Mouse (Mus musculus) MEL (cell line): ENCODE measurements around the gene Pam16. TPM values are rescaled to one million over a fixed set of nuclear protein-coding genes. Genes with fewer than 3 reads are reported as not detected.

Experiments used
- DNase-seq: peaks from one replicate; pipeline ENCODE4 v3.0.0; 2011; ENCODE audit warnings: low read depth, low spot score
- H3K27ac ChIP-seq: 2 replicates; pipeline ENCODE4 v1.5.1; 2012; ENCODE audit warnings: low read depth, mild to moderate bottlenecking, control low read depth, low read length, moderate library complexity; ENCODE audit not compliant: control insufficient read depth
- H3K27me3 ChIP-seq, 2 experiments: fragments of 150-350 bp in 1 of 2; sonication (generic) in 1 of 2; 2 replicates each; pipeline ENCODE4 v1.6.1; 2012; ENCODE audit warnings: low read length in 2 of 2, mild to moderate bottlenecking in 2 of 2, improper control_type of control experiment in 1 of 2, moderate library complexity in 1 of 2; ENCODE audit not compliant: insufficient read depth in 2 of 2, control insufficient read depth in 1 of 2
- H3K36me3 ChIP-seq, 2 experiments: 2 replicates each; pipeline ENCODE4 v1.6.1; 2012 to 2014; ENCODE audit warnings: low read length in 2 of 2, improper control_type of control experiment in 1 of 2, inconsistent platforms in 1 of 2, mild to moderate bottlenecking in 1 of 2; ENCODE audit not compliant: insufficient read depth in 2 of 2, control insufficient read depth in 1 of 2
- H3K4me1 ChIP-seq, 2 experiments: fragments of 150-350 bp in 1 of 2; sonication (generic) in 1 of 2; 2 replicates each; pipeline ENCODE4 v1.6.1; 2012; ENCODE audit warnings: low read length in 2 of 2, improper control_type of control experiment in 1 of 2, mild to moderate bottlenecking in 1 of 2; ENCODE audit not compliant: insufficient read depth in 2 of 2, control insufficient read depth in 1 of 2
- H3K4me3 ChIP-seq, 2 experiments: fragments of 150-350 bp in 1 of 2; sonication (generic) in 1 of 2; 2 replicates each; pipeline ENCODE4 v1.5.1; 2012; ENCODE audit warnings: low read depth in 2 of 2, low read length in 2 of 2, mild to moderate bottlenecking in 2 of 2, moderate library complexity in 2 of 2, control low read depth in 1 of 2, improper control_type of control experiment in 1 of 2; ENCODE audit not compliant: control insufficient read depth in 1 of 2, insufficient read depth in 1 of 2
- H3K79me2 ChIP-seq: 2 replicates; pipeline ENCODE4 v1.6.1; 2012; ENCODE audit warnings: mild to moderate bottlenecking, low read length, moderate library complexity; ENCODE audit not compliant: control insufficient read depth, poor library complexity, insufficient read depth
- H3K9ac ChIP-seq: 2 replicates; pipeline ENCODE4 v1.6.1; 2012; ENCODE audit warnings: low read depth, mild to moderate bottlenecking, control low read depth, low read length, moderate library complexity; ENCODE audit not compliant: control insufficient read depth, poor library complexity, severe bottlenecking
- H3K9me3 ChIP-seq: fragments of 150-350 bp; sonication (generic); replicated peaks from 2 replicates; pipeline ENCODE4 v1.6.1; 2012; ENCODE audit warnings: mild to moderate bottlenecking, low read length, improper control_type of control experiment, moderate library complexity; ENCODE audit not compliant: insufficient read depth
- BHLHE40 ChIP-seq: IDR thresholded peaks from 2 replicates; pipeline ENCODE4 v1.6.1; 2012; ENCODE audit warnings: low read depth, mild to moderate bottlenecking, inconsistent platforms, low read length, improper control_type of control experiment, borderline replicate concordance
- CHD1 ChIP-seq: IDR thresholded peaks from 2 replicates; pipeline ENCODE4 v1.6.1; 2012; ENCODE audit warnings: low read depth, mild to moderate bottlenecking, inconsistent platforms, low read length, improper control_type of control experiment
- CHD2 ChIP-seq: IDR thresholded peaks from 2 replicates; pipeline ENCODE4 v1.6.1; 2011; ENCODE audit warnings: low read length, improper control_type of control experiment
- ETS1 ChIP-seq: IDR thresholded peaks from 2 replicates; pipeline ENCODE4 v1.6.1; 2012; ENCODE audit warnings: low read depth, mild to moderate bottlenecking, inconsistent platforms, low read length, improper control_type of control experiment, moderate library complexity
- HCFC1 ChIP-seq: IDR thresholded peaks from 2 replicates; pipeline ENCODE4 v1.6.1; 2012; ENCODE audit warnings: low read depth, mild to moderate bottlenecking, inconsistent platforms, low read length, improper control_type of control experiment, moderate library complexity
- JUND ChIP-seq: IDR thresholded peaks from 2 replicates; pipeline ENCODE4 v1.6.1; 2011; ENCODE audit warnings: low read depth, mild to moderate bottlenecking, improper control_type of control experiment, low read length
- KAT2A ChIP-seq: conservative IDR thresholded peaks from 2 replicates; pipeline ENCODE4 v1.6.1; 2012; ENCODE audit warnings: low read depth, low read length, improper control_type of control experiment, inconsistent platforms
- MAFK ChIP-seq: IDR thresholded peaks from 2 replicates; pipeline ENCODE4 v1.6.1; 2011; ENCODE audit warnings: low read depth, mild to moderate bottlenecking, low read length, improper control_type of control experiment, borderline replicate concordance
- MAX ChIP-seq: IDR thresholded peaks from 2 replicates; pipeline ENCODE4 v1.6.1; 2011; ENCODE audit warnings: low read length, improper control_type of control experiment
- MAZ ChIP-seq: IDR thresholded peaks from 2 replicates; pipeline ENCODE4 v1.6.1; 2012; ENCODE audit warnings: low read depth, mild to moderate bottlenecking, inconsistent platforms, low read length, improper control_type of control experiment
- MEF2A ChIP-seq: IDR thresholded peaks from 2 replicates; pipeline ENCODE4 v1.6.1; 2014; ENCODE audit warnings: low read depth, mild to moderate bottlenecking, inconsistent platforms, low read length, improper control_type of control experiment; ENCODE audit not compliant: poor library complexity, insufficient replicate concordance, severe bottlenecking; ENCODE audit errors: extremely low read depth
- MXI1 ChIP-seq: IDR thresholded peaks from 2 replicates; pipeline ENCODE4 v1.6.1; 2011; ENCODE audit warnings: mild to moderate bottlenecking, low read depth, low read length, improper control_type of control experiment
- MYB ChIP-seq: IDR thresholded peaks from 2 replicates; pipeline ENCODE4 v1.6.1; 2011; ENCODE audit warnings: mild to moderate bottlenecking, low read depth, low read length, improper control_type of control experiment
- NELFE ChIP-seq: IDR thresholded peaks from 2 replicates; pipeline ENCODE4 v1.6.1; 2011; ENCODE audit warnings: low read depth, low read length, improper control_type of control experiment
- NRF1 ChIP-seq: IDR thresholded peaks from 2 replicates; pipeline ENCODE4 v1.6.1; 2014; ENCODE audit warnings: low read depth, mild to moderate bottlenecking, inconsistent platforms, low read length, improper control_type of control experiment, moderate library complexity; ENCODE audit not compliant: poor library complexity, insufficient read depth, severe bottlenecking
- POLR2A ChIP-seq, 2 experiments: IDR thresholded peaks; 2 replicates each; pipeline ENCODE4 v1.6.1; 2011 to 2012; ENCODE audit warnings: low read length in 2 of 2, mild to moderate bottlenecking in 2 of 2, control low read depth in 1 of 2, improper control_type of control experiment in 1 of 2, low read depth in 1 of 2, moderate library complexity in 1 of 2; ENCODE audit not compliant: control insufficient read depth in 1 of 2, insufficient read depth in 1 of 2, poor library complexity in 1 of 2
- POLR2AphosphoS5 ChIP-seq: IDR thresholded peaks from 2 replicates; pipeline ENCODE4 v1.6.1; 2012; ENCODE audit warnings: low read depth, borderline replicate concordance, mild to moderate bottlenecking, inconsistent platforms, low read length, moderate library complexity, mixed read lengths
- RAD21 ChIP-seq: IDR thresholded peaks from 2 replicates; pipeline ENCODE4 v1.6.1; 2011; ENCODE audit warnings: mild to moderate bottlenecking, low read depth, low read length, improper control_type of control experiment
- RCOR1 ChIP-seq: IDR thresholded peaks from 2 replicates; pipeline ENCODE4 v1.6.1; 2012; ENCODE audit warnings: low read depth, mild to moderate bottlenecking, inconsistent platforms, low read length, improper control_type of control experiment
- SMC3 ChIP-seq: IDR thresholded peaks from 2 replicates; pipeline ENCODE4 v1.6.1; 2011; ENCODE audit warnings: low read depth, low read length, improper control_type of control experiment
- TAL1 ChIP-seq: IDR thresholded peaks from 2 replicates; pipeline ENCODE4 v1.6.1; 2012; ENCODE audit warnings: mild to moderate bottlenecking, inconsistent platforms, low read length, moderate library complexity, mixed read lengths
- TBP ChIP-seq: IDR thresholded peaks from 2 replicates; pipeline ENCODE4 v1.8.0; 2011; ENCODE audit warnings: low read depth, low read length, improper control_type of control experiment
- TCF12 ChIP-seq: IDR thresholded peaks from 2 replicates; pipeline ENCODE4 v1.6.1; 2014; ENCODE audit warnings: low read depth, mild to moderate bottlenecking, inconsistent platforms, low read length, improper control_type of control experiment, moderate library complexity
- UBTF ChIP-seq: IDR thresholded peaks from 2 replicates; pipeline ENCODE4 v1.6.1; 2012; ENCODE audit warnings: low read depth, mild to moderate bottlenecking, inconsistent platforms, low read length, improper control_type of control experiment, moderate library complexity, borderline replicate concordance; ENCODE audit not compliant: insufficient read depth
- ZC3H11A ChIP-seq: IDR thresholded peaks from 2 replicates; pipeline ENCODE4 v1.6.1; 2012; ENCODE audit warnings: low read depth, mild to moderate bottlenecking, inconsistent platforms, low read length, improper control_type of control experiment
- ZMIZ1 ChIP-seq: IDR thresholded peaks from 2 replicates; pipeline ENCODE4 v1.6.1; 2012; ENCODE audit warnings: low read depth, mild to moderate bottlenecking, inconsistent platforms, low read length, improper control_type of control experiment, moderate library complexity
- ZNF384 ChIP-seq: IDR thresholded peaks from 2 replicates; pipeline ENCODE4 v1.6.1; 2012; ENCODE audit warnings: low read depth, mild to moderate bottlenecking, inconsistent platforms, low read length, improper control_type of control experiment
- polyA plus RNA-seq, 2 experiments: library from polyadenylated mRNA; stranded (reverse) in 1 of 2; unstranded in 1 of 2; fragments of >175 nt in 1 of 2; fragments of >200 nt in 1 of 2; gene quantifications; 2 replicates each; pipeline versions ENCODE4 v1.2.1 to v1.2.4; 2012; ENCODE audit warnings: low replicate concordance in 2 of 2, low read depth in 1 of 2; ENCODE audit not compliant: insufficient read length in 2 of 2, insufficient read depth in 1 of 2, missing spikeins in 1 of 2
- total RNA-seq: library from RNA; depleted of rRNA; stranded (reverse); fragments of 300-350 nt; gene quantifications from 2 replicates; pipeline ENCODE4 v1.2.3, GENCODE M21; 2012

The Pam16 gene
- total and polyA plus RNA-seq, 3 experiments: 13.6 to 121 TPM; not detected in 1

- Histone ChIP-seq H3K4me3 (no peak overlapping the region), H3K9me3 (no peaks in the 10 kb centered on the region), H3K9ac (no peak overlapping the region), H3K79me2 (no peaks in the 10 kb centered on the region), H3K4me1 (no peaks in the 10 kb centered on the region; a peak in 2 of 4 replicates), H3K27ac (no peak overlapping the region), H3K36me3 (no peaks in the 10 kb centered on the region), H3K27me3 (0 out of 4 replicates have a peak, but pooled peaks cover 0 to 3% of the 10 kb centered on the region in 2 experiments)
- no peak for TF ChIP-seq MEF2A
- TF ChIP-seq UBTF: no peak
- no peak for TF ChIP-seq JUND
- no peak for TF ChIP-seq MAZ
- TF ChIP-seq ZC3H11A: no peak
- no peak for TF ChIP-seq MXI1
- no peak for TF ChIP-seq ETS1
- TF ChIP-seq MYB: no peak
- no peak for TF ChIP-seq MAX
- TF ChIP-seq TBP: no peak
- TF ChIP-seq BHLHE40: no peak
- DNase-seq: no peak
Measured at GRCm38 (mm10) chr16:4597296-4597695, 27.5 kb downstream of the Pam16 start.

- TF ChIP-seq RCOR1 (no peak), MAFK (no peak), POLR2A (IDR thresholded peaks at IDR 0.05; ENCODE audit: control insufficient read depth in 1 of 2, insufficient read depth in 1 of 2, low read depth in 1 of 2, low read length in 2 of 2, poor library complexity in 1 of 2) (no peak), CHD2 (no peak), CHD1 (no peak), MYB (no peak), KAT2A (no peak), HCFC1 (no peak), ZC3H11A (no peak), MAZ (no peak), ZNF384 (no peak), TCF12 (no peak), NRF1 (no peak), RAD21 (no peak), JUND (no peak), NELFE (no peak), ZMIZ1 (no peak), TAL1 (no peak), POLR2AphosphoS5 (no peak), SMC3 (no peak)
- Histone ChIP-seq H3K36me3 (no peaks in the 10 kb centered on the region), H3K79me2 (no peaks in the 10 kb centered on the region), H3K27me3 (0 out of 4 replicates have a peak, but pooled peaks cover 0 to 3% of the 10 kb centered on the region in 2 experiments), H3K4me3 (no peak overlapping the region), H3K9ac (no peak overlapping the region), H3K4me1 (no peaks in the 10 kb centered on the region; a peak in 1 of 4 replicates), H3K27ac (no peak overlapping the region), H3K9me3 (no peaks in the 10 kb centered on the region)
- DNase-seq: no peak
Measured at GRCm38 (mm10) chr16:4596836-4597235, 28.0 kb downstream of the Pam16 start.
